Mouse (Mus musculus) megakaryocyte-erythroid progenitor cell, adult 5-6 weeks (primary cell): ENCODE measurements around the gene Ano2. TPM values are rescaled to one million over a fixed set of nuclear protein-coding genes. Genes with fewer than 3 reads are reported as not detected.

Experiments
- ATAC-seq: replicated peaks from 2 replicates; pipeline ENCODE4 v1.8.0; 2016; ENCODE audit warnings: mild to moderate bottlenecking, inconsistent platforms; ENCODE audit not compliant: severe bottlenecking, poor library complexity, low FRiP score, low TSS enrichment
- total RNA-seq, 2 experiments: library from RNA; stranded (forward) in 1 of 2; stranded (reverse) in 1 of 2; fragments of 200-1000, 215-1000 nt in 1 of 2; fragments of >200 nt in 1 of 2; fragmentation: Nextera tagmentation in 1 of 2; gene quantifications; 2 replicates each; pipeline ENCODE4 v1.2.3; 2014 to 2017

Gene Ano2
- total RNA-seq, 2 experiments from 2014 or later: not detected

DNA sequence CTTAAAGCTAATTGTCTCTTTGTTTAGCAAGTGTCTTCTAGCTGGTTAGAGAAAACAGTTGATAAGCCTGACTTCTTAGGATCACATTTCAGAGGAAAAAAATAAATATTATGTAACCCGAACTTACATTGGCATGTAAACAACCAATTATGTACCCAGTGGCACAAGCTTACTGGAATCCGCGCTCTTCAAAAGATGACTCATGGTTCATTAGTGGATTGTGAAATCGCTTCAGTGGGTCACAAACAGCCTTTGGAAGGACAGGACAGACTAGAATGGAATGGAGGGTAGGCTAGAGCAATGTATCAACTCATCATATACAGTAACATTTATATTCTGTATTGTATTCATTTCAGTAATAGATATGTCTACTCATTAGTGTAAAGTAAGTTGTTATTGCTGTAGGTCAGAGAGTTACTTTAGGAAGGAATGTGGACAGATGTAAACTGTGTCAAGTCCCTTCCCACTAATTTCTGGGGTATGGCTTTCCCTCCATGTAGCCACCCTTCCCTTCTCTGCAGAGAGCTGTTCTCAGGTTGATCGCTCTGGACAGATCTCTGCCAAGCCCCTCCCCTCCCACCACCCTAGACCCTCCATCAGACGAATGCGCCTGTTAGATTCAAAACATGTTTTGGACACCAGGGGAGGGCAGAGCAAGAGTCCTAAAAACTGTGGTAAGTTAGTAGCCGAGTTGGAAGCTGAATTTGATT lies 343.6 kb downstream of the Ano2 start:
- no peak for ATAC-seq

DNA sequence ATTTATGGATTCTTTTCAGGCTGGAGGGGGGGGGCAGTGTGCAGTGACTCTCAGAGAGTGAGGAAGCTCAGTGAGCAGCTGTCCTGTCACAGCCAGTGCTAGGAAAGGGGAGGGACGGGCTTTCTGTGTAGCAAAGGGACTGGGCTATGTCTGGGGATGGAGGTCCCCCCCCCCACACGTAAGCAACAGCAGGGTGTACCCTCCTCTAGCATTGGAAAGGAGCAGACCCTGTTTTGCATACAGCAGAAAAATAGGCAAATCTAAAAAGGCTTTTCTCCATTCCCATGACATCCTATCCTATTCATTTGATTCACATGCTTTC lies 344.1 kb downstream of the Ano2 start:
- ATAC-seq: no peak

DNA sequence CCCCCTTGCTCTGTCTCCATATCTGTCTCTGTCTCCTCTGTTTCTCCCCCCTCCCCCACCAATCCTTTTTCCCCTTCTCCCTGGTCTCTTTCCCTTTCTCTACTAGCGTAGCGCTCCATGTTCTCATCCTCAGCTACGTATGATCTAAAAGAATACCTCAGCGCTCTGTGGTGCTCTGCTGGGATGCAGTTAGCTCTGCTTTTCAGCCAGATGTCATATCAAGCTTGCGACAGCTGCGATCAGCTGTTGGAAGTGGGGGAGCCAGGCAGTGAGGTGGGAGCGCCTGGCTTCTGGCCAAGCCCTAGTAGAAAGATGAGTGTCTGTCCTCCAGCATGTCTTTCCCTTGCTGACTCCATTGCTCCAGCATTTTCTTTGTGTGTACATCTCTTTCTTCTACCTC lies 344.5 kb downstream of the Ano2 start:
- ATAC-seq: no peak

DNA sequence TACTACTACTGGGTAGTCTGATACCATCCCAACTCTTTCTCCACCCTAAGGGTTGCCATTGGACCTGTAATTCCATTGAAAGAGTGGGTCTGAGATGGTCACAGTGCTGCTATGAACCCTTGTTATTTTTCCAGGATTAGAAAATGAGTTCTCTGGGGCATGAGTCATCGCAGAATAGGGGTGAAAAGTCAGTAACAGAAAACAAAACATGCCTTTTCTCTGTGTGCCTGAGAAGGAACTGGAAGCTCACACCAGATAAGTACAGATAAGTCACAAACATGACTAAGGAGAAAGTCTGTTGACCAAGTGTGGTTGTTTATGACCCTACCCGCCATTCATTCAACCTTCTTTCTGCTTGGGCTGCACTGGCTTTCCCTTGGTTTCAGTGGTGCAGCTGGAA lies 345.4 kb downstream of the Ano2 start:
- no peak for ATAC-seq

DNA sequence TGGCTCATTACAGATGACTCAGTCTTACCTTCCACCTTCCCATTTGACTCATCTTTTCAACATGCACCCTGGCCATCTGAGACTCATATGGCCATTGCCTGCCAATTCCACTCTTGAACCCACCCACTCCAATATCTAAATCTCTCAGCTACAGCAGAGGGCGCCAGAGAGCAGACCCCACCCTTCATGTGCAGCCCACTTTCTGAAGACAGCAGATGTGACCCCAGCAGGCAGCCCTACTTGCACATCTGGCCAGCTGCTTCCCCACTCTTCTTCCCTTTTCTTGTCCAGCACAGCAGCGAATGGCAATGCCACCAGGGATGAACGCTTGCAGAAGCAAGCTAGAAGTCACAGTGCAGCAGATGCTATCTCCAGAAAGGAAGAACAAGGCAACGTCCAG lies 355.7 kb downstream of the Ano2 start:
- no peak for ATAC-seq

DNA sequence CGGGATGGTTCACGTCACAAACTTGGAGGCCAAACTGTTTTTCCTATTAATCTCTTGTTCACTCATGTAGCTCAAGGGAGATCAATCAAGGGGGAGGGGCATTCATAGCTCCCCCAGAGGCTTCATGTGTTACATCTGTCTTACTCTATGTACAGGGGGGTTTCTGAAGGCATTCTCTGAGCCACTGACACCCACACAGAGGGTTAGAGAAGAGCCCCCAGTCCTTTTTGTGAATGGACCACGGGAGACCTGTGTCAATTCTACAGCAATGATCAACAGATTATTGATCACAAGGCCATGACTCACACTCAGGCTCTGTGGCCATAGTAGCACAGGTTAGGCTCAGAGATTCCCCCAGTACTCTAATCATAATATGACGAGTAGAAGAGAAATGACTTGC lies 358.0 kb downstream of the Ano2 start:
- no peak for ATAC-seq

DNA sequence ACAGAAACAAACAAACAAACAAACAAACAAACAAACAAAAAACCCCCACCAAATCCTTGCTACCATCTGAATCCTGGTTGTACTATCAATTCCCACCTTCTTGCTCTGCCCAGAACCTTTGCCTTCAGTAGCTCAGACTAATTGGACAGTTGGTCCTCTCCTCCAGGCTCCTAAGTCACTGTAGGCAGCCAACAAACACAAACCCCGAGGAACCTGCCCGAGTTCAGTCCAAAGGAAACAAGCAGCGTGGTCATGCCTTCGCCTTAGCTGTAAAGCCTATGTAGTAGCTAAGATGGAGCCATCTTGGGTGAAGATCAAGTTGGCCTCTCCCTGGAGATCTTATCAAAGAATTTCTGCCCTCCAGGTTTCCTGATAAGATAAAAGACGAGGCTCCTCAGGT lies 362.9 kb downstream of the Ano2 start:
- ATAC-seq: no peak

DNA sequence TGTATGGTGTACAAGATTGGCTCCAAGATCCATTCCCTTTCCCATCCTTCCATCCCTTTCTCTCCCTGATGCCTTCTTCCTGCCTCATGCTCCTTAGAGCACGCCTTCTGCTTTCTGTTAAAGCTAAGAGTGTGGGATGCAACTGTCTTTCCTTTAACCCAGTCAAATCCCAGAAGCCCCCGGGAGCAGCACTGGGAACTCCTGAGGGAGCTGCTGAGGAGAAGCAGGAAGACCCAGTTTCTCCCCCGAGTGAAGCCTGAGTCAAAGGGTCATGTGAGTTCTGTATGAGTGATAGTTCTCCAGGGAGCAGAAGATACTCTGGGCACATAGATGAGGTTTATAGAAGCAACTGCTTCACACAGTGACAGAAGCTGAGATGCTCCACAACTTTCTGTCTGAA lies 367.5 kb downstream of the Ano2 start:
- ATAC-seq: no peak

DNA sequence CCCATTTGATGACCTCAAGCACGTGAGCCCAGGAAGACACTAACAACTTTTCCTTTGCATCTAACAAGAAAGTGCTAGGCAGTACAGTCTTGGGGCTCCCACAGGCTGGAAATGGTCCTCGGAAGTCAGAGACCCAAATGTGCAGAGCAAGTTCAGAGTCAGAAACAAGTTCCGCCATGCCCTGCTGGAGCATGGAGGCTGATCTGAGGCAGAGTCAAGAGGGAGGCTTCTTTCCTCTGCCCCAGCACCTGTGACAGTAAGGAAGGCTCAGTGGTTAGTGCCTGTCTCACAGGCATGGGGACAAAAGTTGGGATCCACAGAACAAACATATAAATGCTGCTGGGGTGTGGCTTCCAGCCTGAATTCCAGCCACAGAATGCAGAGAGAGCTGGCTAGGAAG lies 390.3 kb downstream of the Ano2 start:
- no peak for ATAC-seq

DNA sequence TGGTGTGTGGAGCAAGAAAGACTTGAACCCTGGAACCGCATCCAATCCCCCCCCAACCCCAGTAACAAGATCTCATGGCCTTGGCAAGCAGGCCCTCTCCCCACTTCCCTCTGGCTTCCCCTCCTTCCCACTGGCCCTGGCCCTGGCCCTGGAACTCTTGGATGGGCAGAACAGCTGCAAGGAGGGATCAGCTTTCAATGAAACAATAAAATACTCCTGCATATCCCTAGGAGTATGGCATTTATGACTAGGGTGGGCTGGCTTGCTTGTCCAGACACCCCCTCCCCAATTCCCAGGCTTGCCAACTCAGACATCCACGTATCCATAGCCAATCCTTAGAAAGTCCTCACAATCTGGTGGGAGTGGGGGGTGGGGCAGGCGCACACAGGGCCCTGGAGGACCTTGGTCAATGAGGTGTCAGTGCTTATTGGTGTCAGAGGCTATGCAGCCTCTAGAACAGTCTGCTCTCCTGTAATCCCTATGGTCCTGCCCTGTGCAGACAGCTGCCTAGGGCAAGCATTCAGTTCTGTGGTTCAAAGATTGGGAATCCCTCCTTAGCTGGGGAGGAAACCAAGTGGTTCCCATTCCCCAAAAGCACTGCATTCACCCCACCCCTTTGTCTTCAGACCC lies 396.2 kb downstream of the Ano2 start:
- no peak for ATAC-seq

DNA sequence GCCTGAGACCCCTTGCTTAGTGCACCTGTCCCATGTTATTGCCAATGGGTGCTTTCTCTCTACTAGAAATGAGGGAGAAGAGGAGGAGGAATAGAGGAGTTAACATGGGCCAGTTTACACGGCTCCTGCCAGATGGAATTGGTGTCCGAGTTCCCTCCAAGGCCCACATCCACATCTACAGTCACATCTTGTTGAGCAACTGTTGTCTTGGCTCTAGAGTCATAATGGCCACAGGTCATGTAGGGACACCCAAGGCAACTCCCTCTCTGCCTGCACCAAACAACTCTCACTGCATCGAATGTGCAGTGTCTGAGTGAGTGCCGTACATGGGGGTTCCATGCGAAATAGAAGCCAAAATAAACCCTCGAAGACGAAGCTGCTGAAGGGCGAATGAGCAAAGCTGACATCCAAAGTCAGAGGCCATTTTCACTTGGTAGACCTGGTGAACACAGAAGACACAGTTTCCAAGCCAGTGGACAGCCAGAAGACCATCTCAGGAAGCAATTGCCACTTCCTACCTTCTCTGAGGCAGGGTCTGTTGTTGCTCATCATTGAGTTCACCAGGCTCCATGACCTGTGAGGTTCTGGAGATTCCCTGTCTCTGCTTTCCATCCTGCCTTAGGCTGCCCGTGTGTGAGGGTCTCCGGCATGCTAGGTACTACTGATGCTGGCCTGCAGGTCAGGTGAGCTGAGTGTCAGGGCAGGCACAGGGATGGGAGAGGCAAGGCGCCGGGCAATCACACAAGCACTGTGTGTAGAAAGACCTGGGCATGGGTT lies 398.5 kb downstream of the Ano2 start:
- no peak for ATAC-seq

Other genes with a start within 250 kb of the Ano2 start
- 9.5 and 11.8 TPM in 2 replicates for gene Cd9, start 195.6 kb upstream of the Ano2 start, total RNA-seq (2014; fragmentation: Nextera tagmentation)
- gene Cd9, start 195.6 kb upstream of the Ano2 start, total RNA-seq (2017): 34.1 and 40.0 TPM in 2 replicates
- gene Vwf, start 143.6 kb upstream of the Ano2 start, total RNA-seq (2014; fragmentation: Nextera tagmentation): 11.0 and 14.9 TPM in 2 replicates
- 5.5 and 9.3 TPM in 2 replicates for gene Vwf, start 143.6 kb upstream of the Ano2 start, total RNA-seq (2017)